Mouse (Mus musculus) right cerebral cortex, postnatal 4 days (tissue): ENCODE results near the gene Dock10.

Source experiments
- DNase-seq: peaks from one replicate; pipeline ENCODE4 v3.0.0-alpha.2; 2022

Gene Dock10

GRCm38 (mm10) chr1:80453971-80454370 is 304.4 kb downstream of the Dock10 start:
- no peak for DNase-seq

GRCm38 (mm10) chr1:80451914-80452549 is 306.3 kb downstream of the Dock10 start:
- no peak for DNase-seq
